Mouse (Mus musculus): ENCODE data around the gene Cd101.

The Cd101 gene

DNA sequence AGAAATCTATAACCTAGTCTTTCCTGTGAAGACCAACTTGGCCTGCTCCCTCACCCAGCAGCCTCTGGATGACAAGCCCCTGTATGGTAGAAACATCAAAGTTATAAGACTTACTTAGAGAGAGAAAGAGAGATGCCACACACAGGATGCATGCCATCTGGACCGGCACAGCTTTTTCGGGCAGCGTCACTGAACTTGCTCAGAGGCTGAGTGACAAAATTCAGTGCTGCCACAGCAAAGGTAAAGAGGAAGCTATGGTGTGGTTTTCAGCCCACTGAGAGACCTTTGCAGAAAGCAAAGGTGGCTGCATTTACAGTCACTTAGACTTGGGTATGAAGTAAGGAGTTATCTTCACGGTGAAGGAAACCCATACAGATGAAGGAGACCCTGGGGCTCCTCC is at the start of gene Cd101:
Cd101 (minus strand) TSS at position 218 of the 400 bp plus-strand sequence.
- no peak for DNase-seq

DNA sequence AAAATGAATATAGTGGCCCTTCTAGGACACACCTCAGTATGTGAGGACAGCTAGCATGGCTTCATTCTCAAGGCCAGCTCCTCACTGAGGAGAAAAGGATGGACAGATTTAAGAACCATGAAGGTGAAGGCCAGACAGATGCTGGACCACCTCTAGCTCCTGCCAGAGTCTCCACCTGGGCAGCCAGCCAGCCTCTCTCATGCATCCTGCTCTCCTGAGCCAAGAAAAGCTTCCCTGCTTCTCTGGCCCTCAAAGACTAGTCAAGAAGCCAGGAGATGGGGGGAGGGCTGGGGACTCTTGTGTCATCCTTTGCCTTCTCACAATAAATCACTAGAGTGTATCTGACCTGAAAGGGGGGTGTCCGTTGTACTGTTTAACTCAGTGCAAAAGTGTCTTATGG is 49.0 kb upstream of the Cd101 start:
- DNase-seq: peak; percentile 72 to 78

DNA sequence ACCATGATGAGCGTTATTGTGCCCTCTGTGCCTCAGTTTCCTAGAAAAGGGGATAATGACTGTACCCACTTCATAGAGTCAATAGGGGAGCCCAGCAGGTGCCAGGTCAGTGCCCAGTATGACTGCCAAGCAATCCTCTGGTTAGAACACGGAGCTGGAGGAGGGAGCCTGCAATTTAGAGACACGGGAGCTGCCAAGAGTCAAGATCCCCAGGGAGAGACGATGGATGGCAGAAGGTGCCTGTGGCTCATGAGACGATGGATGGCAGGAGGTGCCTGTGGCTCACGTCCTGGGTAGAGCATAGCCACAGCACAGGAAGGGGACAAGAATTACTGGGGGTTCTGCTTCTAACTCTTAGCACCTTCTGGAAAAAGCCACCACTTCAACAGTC is 48.3 kb upstream of the Cd101 start:
- no peak for DNase-seq

DNA sequence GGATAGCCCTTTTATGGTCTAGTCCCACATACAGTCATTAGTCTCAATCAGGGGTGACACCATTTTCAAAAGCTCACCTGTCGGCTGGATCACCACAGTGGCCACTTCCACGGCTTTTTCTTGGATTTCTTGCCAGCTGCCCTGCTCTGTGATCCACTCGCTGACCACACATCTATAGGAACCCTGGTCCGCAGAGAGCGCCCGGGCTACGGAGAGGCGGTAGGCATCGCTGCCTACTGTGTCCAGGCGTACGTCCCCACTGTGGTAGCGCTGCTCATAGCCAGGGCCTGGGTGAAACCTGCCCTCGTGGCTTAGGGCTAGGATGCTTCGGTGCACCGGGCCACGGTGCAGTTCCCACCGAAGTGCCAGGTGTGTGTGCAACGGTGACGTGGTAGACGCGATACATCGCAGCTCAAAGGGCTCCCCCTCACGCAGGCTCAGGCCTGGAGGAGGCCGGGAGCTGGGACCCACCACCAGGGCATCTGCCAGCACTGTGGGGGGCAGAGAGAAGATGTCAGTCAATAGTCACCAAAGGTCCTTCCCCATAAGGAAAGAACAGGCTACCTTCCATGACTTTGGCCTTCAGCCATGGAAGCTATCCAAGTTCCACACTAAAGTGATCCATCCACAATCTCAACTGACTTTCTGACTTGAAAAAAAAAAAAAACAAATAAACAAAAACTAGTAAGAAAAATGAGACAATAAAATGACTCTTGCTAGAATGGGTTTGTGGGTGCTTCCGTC is 47.8 kb upstream of the Cd101 start:
- DNase-seq: peak in 1 of 2 experiments; percentile 10

DNA sequence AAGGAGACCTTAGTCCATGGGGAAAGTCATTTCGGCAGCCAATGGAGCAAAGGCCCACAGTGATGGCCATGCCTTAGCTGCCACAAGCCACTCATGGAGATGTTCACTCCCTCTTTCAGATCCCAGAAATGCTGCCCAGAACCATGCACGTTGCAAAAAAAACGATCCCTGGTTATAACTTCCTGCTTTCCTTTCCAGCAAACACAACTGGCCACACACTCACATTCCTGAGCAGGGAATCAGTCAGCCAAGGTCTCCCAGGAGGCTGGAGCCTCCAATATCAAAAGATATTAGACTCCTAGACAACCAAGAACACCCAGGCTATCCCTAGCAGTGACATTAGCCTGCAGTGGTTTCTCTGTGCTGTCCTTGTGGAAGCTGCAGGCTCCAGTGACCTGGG is 46.5 kb upstream of the Cd101 start:
- DNase-seq: peak in 1 of 2 experiments; percentile 10

DNA sequence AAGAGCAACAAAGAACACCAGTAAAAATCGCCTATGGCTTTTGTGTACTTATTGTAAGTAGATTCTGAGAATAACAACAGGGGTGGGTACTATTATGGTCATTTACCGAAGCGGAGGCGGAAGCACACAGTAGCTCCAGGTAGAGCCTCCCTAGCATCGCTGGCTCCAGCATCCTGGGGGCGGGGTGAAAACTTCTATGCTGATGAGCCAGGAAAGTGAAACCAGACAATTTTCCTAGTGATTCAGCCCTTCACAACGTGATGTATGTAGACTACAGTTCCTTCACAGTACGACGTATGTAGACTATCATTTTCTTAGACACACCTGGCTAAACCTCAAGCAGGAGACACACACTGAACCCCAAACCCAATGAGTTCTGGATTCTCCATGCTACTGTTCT is 44.0 kb upstream of the Cd101 start:
- peak in 1 of 2 experiments; percentile 25 for DNase-seq

DNA sequence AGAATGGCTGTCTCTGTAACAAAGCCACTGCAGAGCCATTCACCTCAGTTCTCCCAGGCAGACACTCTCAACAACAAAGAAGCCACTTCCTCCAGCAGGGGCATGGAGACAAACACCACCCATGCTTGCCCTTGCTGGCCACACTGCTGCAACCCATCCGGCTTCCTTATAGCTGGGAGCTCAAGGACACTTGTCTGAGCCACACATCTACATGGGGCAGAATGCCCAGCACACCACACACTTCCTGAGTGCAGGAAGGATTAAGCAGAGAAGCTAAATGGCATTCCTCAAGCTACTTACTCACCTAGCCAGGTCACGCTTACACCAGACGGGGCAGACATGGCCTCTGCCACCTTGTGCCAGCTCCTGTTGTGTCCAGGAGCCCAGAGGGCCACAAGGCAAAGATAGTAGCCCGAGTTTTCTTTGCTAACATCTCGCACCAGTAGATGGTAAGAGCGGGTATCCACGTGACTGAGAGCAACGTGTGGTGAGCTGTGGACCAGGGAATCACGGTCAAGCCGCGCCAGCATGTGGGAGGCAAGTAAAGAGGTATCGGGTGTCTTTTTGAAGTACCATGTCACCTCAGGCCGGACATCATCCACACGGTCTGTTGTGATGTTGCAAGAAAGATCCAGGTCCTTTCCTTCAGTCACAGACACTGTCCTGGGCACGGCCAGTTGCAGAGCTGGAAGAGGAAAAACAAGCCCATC is 43.3 kb upstream of the Cd101 start:
- peak in 1 of 2 experiments; percentile 37 for DNase-seq

DNA sequence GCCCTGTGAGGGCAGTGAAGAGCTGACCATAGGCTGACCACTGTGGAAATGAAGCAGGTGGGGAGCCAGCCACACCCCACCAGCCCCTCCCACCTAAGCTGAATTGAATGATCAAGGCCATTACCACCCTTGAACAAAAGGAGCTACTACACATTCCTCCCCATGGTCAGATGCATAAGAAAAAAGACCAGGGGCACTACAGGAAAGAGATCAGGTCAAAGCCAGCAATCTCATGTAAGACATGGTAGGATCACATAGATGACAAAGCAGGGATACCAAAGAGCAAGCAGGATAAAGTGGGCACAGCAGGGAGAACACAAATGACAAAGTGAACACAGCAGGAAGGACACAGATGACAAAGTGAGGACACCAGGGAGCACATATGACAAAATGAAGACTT is 42.2 kb upstream of the Cd101 start:
- DNase-seq: no peak

DNA sequence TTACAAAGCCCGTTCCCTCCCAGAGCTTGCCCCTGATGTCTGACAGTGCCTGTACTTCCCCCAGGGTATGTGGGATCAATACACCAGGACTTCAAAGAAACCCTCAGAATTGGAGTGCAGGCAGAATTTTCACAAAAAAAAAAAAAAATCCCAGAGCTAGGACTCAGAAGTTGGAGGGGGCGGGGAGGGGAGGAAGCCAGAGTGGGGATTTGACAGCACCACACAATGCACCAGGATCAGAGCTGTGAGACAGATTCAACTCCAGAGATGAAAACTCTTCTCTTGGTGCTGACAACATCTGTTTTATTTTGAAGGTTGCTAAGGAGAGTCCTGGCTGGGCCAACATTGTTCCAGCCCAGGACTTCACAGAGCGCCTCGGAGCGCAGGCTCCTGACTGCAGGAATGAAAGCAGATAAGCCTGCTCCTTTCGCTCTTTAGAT is 41.5 kb upstream of the Cd101 start:
- peak in 1 of 2 experiments; percentile 26 for DNase-seq

DNA sequence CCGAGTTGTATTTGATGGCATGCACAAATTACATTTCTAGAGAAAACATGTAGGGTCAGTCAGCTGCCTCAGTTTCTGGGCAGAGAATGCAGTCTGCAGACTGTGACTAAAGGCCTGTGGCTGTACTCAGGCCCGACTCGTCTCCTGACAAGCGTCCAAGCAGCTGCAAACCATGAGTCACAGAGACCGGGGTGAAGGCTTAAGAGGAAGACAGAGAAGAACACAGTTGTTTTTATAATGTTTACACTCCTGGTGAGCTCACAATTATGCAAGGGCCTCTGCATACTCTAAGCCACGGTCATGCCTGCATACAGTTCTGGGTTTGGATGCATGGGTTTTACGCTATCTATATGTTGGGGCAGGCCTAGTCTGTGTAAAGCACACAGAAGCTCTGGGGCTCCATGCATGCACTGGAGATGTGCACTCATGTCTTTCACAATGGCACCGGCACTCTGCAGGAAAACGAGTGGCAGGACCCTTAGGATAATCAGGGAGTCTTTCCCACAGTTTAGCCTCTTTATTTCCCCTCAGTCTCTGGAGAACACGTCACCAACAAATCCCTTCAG is 41.0 kb upstream of the Cd101 start:
- DNase-seq: peak; percentile 57 to 67

DNA sequence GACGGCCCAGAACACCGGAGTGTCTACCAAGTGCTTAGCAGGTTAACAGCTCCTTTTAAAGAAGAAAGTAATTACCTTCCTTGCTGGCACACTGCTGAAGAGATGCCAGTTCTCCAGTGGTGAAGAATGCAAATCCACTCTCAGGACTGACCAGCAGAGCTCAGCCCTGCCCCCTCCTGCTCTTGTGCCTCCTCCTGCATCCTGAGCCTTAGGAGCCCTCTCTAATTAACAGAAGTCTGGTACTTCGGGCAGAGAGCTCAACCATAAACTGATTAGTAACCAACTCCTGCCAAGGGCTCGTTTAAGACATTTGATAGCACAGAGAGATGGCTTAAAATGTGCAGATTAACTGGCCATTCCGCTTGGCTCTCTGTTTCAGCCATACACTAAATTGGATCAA is 39.3 kb upstream of the Cd101 start:
- DNase-seq: peak; percentile 21 to 35

DNA sequence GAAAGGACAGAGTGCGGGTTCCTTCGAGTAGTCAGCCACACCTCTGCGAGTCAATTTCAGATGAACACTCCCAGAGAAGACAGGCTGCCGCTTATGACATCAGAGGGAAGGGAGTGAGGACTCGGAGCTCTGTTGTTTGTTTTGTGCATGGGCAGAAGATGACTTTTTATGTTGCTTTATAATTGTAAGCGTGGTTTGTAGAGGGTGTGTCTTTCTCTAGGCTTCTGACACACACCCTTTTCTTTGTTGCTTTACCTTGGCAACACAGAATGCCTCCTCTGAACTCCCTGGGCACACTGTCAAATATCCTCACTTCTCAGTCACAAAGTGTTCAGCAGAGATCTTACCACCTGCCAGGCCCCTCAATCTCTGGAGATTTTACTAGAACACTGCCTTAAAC is 36.8 kb upstream of the Cd101 start:
- DNase-seq: no peak

DNA sequence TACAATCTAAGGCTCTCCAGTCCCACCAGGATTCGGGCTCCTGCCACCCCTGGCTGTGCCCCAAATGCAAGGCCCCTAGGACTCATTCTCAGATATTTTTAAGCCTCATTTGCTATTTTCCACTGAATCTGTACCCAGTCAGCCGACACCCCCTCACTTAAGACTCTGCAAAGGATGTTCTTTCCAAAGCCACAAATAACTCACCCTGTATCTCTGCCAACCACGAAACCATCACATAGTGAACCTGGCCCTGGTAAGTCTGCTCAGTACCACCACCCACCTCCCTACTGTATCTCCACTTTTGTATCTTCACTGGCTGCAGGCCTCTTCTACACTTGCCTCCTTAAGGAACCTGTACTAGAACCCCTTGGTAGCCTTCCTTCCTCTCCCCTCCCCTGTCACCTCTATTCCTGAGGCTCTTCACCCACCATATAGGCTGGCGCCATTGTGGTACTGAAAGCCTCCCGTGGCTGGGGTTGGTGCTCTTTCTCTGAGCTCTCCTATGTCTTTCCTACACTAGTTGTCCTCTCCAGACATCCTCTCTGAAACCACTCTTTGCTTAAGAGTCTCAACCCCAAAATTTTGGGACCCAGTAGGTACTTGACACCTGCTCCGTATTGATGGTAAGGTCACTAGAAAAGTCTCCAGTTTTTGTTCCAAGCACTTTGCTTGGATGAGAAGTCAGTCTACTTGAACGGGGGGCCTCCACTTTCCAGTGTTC is 32.7 kb upstream of the Cd101 start:
- no peak for DNase-seq

DNA sequence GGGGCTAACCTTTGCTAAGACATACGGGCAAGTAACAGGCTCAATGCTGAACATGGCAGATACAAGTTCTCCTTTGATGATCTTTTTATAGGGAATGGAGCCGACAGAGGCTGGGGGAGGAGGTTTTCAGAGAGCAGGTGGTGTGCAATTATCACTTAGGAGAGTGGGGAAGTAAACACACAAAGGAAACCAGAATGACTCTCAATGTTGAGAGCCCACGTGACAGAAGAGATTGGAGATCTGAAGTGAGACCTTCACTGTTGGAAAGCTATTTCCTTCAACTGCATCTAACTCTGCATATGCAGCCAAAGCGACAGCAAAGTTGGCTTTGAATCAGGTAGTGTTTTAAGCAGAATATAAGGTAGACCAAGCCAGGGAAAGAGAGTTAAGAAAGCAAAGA is 29.9 kb upstream of the Cd101 start:
- no peak for DNase-seq

DNA sequence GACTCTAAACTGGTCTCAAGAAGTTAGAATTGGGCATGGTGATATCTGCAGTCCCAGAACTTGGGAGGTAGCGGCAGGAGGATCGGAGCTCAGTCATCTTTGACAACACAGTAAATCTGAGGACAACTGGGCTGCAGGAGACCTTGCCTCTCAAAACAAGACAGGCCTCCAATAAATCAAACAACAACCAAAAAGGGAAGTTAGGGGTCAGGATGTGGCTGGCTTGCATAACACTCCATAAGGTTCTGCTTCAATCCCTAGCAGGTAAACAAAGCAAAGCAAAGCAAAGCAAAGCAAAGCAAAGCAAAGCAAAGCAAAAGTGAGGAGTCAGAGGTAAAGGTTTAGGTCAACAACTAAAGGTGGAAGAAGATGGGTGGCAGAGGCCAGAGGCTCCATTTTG is 28.8 kb upstream of the Cd101 start:
- no peak for DNase-seq

DNA sequence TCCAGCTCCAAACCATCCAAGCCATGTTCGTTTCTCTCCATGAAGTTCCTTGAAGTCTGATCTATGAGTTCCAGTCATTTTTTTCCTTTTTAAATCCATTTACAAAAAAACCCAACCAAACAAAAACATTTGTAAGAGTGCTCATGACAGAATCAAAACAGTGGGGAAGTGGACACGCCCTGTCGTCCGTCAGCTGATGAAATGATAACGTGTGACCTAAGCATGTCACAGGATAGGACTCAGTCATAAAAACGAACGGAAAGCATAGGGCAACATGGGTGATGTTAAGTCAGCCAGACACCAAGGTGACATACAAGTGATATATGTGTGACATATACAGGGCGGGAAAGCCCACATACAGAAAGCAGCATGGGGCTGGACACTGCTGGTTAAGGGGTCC is 25.9 kb upstream of the Cd101 start:
- DNase-seq: no peak

DNA sequence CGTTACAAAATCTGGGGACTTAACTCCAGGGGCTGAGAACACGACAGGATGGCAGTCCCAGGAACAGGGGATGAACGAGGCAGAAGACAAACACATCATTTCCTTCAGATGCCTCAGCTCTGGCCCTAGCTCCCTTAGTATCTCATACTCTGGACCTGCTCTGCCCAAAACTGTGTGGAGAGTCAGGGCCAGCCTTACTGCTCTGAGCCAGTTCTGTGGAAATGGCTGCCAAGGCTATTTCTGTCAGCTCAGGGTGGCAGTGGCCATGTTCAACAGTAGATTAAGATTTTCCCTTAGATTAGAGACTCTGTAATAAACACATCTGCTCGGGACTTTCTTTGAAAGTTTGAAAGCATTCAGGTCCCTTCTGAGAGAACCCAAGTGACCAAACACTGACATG is 22.2 kb upstream of the Cd101 start:
- DNase-seq: no peak

DNA sequence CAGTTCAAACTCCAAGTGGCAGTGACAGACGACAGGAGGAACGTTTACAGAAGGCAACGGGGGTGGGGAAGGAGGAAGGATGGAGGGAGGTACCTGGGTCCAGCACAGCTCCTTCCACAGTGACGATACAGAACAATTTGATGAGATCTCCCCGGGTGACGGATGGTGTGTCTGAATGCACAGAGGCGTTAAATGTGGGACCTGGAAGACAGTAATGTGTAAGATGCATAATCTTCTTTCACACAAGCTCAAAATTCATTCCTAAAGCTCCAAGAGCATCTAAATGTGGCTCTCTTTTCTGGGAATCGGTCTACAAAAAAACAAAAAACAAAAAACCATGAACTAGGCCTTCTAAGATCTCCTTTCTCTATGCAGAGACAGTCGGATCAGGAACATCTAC is 20.6 kb upstream of the Cd101 start:
- no peak for DNase-seq

DNA sequence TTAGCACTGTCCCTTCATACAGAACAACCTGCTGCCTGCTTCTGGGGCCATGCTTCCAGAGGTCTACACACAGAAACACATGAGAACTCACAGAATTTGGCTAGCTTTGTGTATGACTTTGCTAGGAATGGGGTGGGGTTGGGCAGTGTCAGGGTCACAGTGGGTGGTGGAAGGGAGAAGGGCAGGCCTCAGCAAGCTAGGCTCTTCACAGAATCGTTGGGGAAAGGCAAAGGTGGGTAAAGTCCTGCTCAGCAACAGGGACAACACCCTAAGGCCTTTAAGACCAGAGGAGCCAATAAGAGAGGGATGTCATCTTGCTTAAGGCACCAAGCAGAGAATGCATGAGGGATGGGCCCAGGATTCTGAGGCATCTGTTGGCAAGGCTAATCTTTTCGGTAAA is 19.4 kb upstream of the Cd101 start:
- no peak for DNase-seq

DNA sequence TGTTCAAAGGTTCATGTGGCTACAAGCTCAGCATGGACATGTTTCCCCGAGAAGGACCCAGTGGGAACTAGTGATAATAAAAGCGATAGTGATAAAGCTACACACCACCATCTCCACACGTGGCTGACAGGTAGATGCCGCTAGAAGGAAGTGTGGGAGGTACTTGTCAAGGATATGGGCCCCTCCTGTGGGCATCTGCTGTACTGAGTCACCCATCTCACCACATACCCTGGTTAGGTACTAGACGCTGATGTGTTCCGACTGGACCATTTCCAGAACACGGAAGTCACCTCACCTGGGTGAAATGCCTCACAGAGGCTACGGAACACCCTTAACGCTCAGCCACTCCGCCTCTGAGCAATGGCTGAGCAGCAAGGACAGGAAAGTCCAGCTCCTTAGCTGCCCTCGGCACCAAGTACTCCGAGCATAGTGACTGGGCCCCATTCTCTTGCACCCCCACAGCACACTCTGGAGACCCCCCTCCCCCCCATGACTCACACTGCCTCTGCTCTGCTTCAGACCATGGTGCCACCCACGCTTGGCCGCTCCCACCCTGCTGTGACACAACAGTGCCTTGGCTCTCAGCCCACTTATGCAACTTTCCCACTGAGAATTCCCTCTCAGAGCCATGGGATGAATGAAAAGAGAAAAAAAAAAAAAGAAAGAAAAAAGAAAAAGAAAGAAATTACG is 18.4 kb upstream of the Cd101 start:
- DNase-seq: peak; percentile 31 to 56

DNA sequence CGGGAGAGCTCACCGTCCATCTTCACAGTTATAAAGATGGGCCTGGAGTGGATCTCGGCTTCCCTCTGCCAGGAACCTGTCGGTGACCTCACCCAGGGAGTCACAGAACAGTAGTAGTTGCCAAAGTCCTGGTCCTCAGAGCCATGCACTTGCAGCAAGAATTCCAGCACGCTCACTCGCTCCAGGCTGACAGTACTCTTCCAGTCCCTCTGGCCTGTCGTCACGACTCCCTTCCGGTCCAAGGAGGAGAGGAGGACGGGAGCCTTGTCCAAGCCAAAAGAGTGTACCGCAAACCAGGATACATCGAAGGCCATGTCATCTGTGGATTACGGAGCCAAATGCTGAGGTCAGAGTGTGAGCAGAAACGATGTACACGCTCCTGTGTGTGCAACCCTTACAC is 16.1 kb upstream of the Cd101 start:
- no peak for DNase-seq

DNA sequence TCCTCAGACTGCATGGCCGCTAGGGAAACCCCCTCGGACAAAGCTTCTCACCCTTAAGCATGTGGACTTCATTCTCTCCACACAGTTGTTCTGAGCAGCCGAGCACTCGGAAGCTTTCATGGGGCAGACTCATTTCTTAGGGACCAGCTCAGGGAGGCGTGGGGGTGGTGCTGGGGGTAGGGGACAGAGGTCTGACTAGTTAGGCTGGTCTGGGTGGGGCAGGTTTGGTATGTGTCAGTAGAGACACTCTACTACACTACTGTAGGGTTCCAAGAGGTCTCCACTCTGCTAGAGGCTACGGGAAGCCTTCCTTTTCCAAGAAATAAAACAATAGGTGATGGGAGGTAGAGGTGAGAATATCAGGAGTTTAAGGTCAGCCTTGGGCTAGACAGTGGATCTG is 15.3 kb upstream of the Cd101 start:
- no peak for DNase-seq

DNA sequence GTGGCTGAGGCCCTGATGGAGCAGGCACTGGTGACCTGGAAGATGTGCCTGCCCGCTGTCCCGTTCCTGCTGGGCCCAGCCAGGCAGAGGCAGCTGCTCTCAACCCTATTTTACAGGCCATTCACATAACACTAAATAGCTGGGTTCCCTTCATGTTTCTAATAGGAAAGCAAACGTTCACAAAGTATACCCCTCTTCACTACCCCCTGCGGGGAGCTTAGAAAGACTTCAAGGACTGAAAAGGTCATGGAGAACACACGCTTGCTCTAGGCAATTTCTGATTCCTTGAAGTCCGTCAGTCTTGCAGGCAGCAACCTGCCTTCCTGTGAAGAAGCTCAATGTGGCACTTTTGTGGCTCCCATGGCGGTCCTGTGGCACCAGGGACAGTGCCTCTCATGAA is 12.6 kb upstream of the Cd101 start:
- no peak for DNase-seq
